Mouse (Mus musculus) effector memory CD4-positive, alpha-beta T cell, adult 7 months (primary cell): ENCODE measurements around the gene Ubac1. TPM values are rescaled to one million over a fixed set of nuclear protein-coding genes. Genes with fewer than 3 reads are reported as not detected.

Source experiments
- polyA plus RNA-seq: library from polyadenylated mRNA; unstranded; fragments of 100-300 nt; shearing (Covaris generic); gene quantifications from one replicate; pipeline ENCODE4 v1.2.1, GENCODE M21; 2017

The Ubac1 gene
- polyA plus RNA-seq = 56.5 TPM

GRCm38 (mm10) chr2:26021561-26022257 lies at the start of gene Ubac1:
TSS of gene Ubac1 (minus strand) at chr2:26021747.

GRCm38 (mm10) chr2:25983159-25983907 lies 38.2 kb downstream of the Ubac1 start, which contains the start of gene Camsap1:
TSS of gene Camsap1 (minus strand) at chr2:25983282.

Other genes starting within 250 kb of the Ubac1 start
- gene Lcn11, start 244.7 kb downstream of the Ubac1 start, polyA plus RNA-seq = not detected
- not detected for gene Gm13539, start 239.5 kb downstream of the Ubac1 start, polyA plus RNA-seq
- gene Glt6d1, start 205.9 kb downstream of the Ubac1 start, polyA plus RNA-seq = 0.73 TPM
- gene Lcn9, start 198.6 kb downstream of the Ubac1 start, polyA plus RNA-seq = not detected
- gene Sohlh1, start 174.5 kb downstream of the Ubac1 start, polyA plus RNA-seq = not detected
- gene Kcnt1, start 158.0 kb downstream of the Ubac1 start, polyA plus RNA-seq = 0.15 TPM
- gene Camsap1, start 38.5 kb downstream of the Ubac1 start, polyA plus RNA-seq = 16.7 TPM
- gene Nacc2, start 101.5 kb upstream of the Ubac1 start, polyA plus RNA-seq = 2.2 TPM
- gene Lhx3, start 186.5 kb upstream of the Ubac1 start, polyA plus RNA-seq = not detected
- gene Qsox2, start 215.8 kb upstream of the Ubac1 start, polyA plus RNA-seq = 6.6 TPM